Mouse (Mus musculus): Measurements from ENCODE around the gene Tarbp2.

GRCm38 (mm10) chr15:102510110-102510509 is 7.9 kb upstream of the Tarbp2 start:
- TF ChIP-seq POLR2A (IDR thresholded peaks at IDR 0.05; ENCODE audit: low read depth, low read length) (no peak), CTCF (conservative IDR thresholded peaks at IDR 0.05; ENCODE audit: insufficient read depth, insufficient read length, low read depth, low read length) (no peak)
